Mouse (Mus musculus): ENCODE data around the gene Adgrg1.

DNA sequence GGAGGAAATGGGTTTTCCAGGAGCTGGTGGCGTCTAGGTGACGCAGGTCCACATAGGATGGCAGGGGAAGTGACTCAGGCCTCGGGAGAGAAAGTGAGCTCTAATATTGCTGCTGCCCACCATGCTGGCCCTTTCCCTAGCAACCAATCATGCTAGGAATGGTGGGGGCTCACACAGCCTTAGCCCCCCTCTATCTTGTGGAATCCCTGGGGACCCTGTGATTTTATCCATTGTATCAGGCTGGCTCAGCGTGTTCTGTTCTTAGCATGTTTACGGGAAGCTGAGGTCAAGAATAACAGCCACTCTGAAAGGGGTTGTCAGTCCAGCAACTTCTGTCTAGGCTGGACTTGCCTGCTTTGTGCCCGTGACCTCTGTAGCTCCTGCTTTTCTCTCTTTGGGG, 24.5 kb downstream of the Adgrg1 start:
- TF ChIP-seq POLR2A (IDR thresholded peaks at IDR 0.05; ENCODE audit: insufficient read depth, low read depth, low read length), result peak; percentile 83
- TF ChIP-seq CTCF (IDR thresholded peaks at IDR 0.05), result no peak
